Comparison of ENCODE assay signal across 20 mouse cellular contexts in genomic region chr3:38246439-38246838, GRCm38 (mm10).
DNase-seq lines count a peak whose midpoint lies in the region; TF ChIP-seq lines count a peak whose summit lies in the region.
"Had no signal": no experiment of that assay in that cellular context is flagged by ENCODE, and none has a peak within 500 bp of the region (broad histone marks: within the 10 kb centered on the region; RNA-seq: fewer than 3 reads in every experiment).

No protein-coding gene starts in this region.

- TF ChIP-seq POLR2A in liver, adult 2 months (IDR thresholded peaks at IDR 0.05; ENCODE audit: extremely low read depth, insufficient read depth, low read length), result no peak

- H3K79me2 ChIP-seq in liver, adult 2 months (ENCODE audit: control insufficient read depth, insufficient read depth, low read length), result no peaks in the 10 kb centered on the region

- DNase-seq in gastrocnemius, postnatal 14 days, result peak; percentile 21
- no peak for DNase-seq in gastrocnemius, postnatal 36 days
- DNase-seq in liver, adult 2 months (ENCODE audit: extremely low read depth, low read depth, low spot score), result peak; percentile 36
- DNase-seq in liver, result no peak
- DNase-seq in ovary, postnatal 14 days (ENCODE audit: low spot score), result peak; percentile 15
- no peak for DNase-seq in ovary, postnatal 36 days (ENCODE audit: low spot score)
- DNase-seq in cerebellum, postnatal 4 days (ENCODE audit: low spot score in 2 of 2), result no peak
- DNase-seq: adrenal gland, postnatal 36 days; cerebellum, adult 8-10 months; kidney, postnatal 10 days; retina, postnatal 1 day; thymus, adult 2 months had no signal

- no peak overlapping the region for H3K4me3 ChIP-seq in liver, adult 2 months (ENCODE audit: insufficient read depth, low read depth, low read length)
- H3K4me3 ChIP-seq: embryonic facial prominence, embryonic 13.5 days; left cerebral cortex, adult 2 months; lung, embryonic 15.5 days; midbrain, embryonic 12.5 days; neural tube, embryonic 13.5 days; stomach, embryonic 15.5 days had no signal

- H3K27ac ChIP-seq in liver, adult 2 months (replicated peaks; ENCODE audit: insufficient read depth, low read depth, low read length), result no peak overlapping the region
- H3K27ac ChIP-seq: embryonic facial prominence, embryonic 13.5 days; hindbrain, embryonic 14.5 days; left cerebral cortex, adult 2 months; lung, embryonic 15.5 days; midbrain, embryonic 12.5 days; neural tube, embryonic 13.5 days; stomach, embryonic 15.5 days had no signal

- no peak for TF ChIP-seq CTCF in liver, adult 2 months (IDR thresholded peaks at IDR 0.05; ENCODE audit: low read depth, low read length)

- 18% methylated on average over 2 of the region's 2 CpGs for WGBS in liver, adult 2 months

- H3K9ac ChIP-seq in liver, adult 2 months (ENCODE audit: low read depth, low read length), result no peak overlapping the region
- H3K9ac ChIP-seq: embryonic facial prominence, embryonic 13.5 days; hindbrain, embryonic 14.5 days; lung, embryonic 15.5 days; midbrain, embryonic 12.5 days; neural tube, embryonic 13.5 days; stomach, embryonic 15.5 days had no signal

- intact Hi-C loops in gastrocnemius, postnatal 14 days (cut with DNase I; ENCODE audit: low total_unique reads), result no loop called here
- intact Hi-C loops in gastrocnemius, postnatal 36 days (cut with DNase I), result no loop called here

- no peaks in the 10 kb centered on the region for H3K27me3 ChIP-seq in liver, adult 2 months (ENCODE audit: control insufficient read depth, insufficient read depth, low read length)
- H3K27me3 ChIP-seq: embryonic facial prominence, embryonic 13.5 days; lung, embryonic 15.5 days; midbrain, embryonic 12.5 days; neural tube, embryonic 13.5 days; Patski; stomach, embryonic 15.5 days had no signal

- H3K4me1 ChIP-seq in liver, adult 2 months (ENCODE audit: control insufficient read depth, insufficient read depth, low read length), result peaks cover 3% of the 10 kb centered on the region; the same call in 1 of the 2 replicates
- H3K4me1 ChIP-seq: embryonic facial prominence, embryonic 13.5 days; lung, embryonic 15.5 days; midbrain, embryonic 12.5 days; neural tube, embryonic 13.5 days had no signal

- no peaks in the 10 kb centered on the region for H3K36me3 ChIP-seq in liver, adult 2 months (ENCODE audit: control insufficient read depth, insufficient read depth, low read length)
- H3K36me3 ChIP-seq: embryonic facial prominence, embryonic 13.5 days; lung, embryonic 15.5 days; midbrain, embryonic 12.5 days; neural tube, embryonic 13.5 days; stomach, embryonic 15.5 days had no signal

Comparison
In these comparisons a context has a peak if more than half of its experiments do, and no peak if none do; other contexts are left out.
1. DNase-seq: peak in gastrocnemius, postnatal 14 days (single experiment), liver, adult 2 months (single experiment) and ovary, postnatal 14 days (single experiment); none in gastrocnemius, postnatal 36 days (0 of 2), liver (single experiment), ovary, postnatal 36 days (single experiment) and cerebellum, postnatal 4 days (0 of 2).